Mouse (Mus musculus): ENCODE data around the gene Slc34a1.

Slc34a1 gene

DNA sequence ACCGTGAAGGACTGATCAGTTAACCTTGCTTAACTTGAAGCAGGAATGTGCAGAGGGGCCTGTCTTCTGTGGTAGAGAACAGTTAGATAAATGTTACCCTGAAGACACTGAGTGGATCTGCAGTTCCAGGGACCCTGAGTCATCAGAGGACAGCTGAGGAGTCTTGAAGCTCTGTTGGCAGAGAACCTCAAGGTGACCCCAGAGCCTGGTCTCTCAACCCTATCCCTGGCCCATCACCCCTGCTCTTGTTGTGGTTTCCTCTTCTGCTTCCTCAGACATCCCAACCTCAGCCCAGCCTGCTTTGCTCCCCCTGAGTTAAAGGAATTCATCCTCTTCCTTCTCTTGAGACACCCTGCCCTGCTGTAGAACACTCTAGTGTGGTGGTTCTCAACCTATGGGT, at the start of gene Slc34a1:
Slc34a1 (plus strand) TSS at position 100 of the 400 bp plus-strand sequence.
- no peak for DNase-seq (ENCODE audit: low read depth, low spot score)

DNA sequence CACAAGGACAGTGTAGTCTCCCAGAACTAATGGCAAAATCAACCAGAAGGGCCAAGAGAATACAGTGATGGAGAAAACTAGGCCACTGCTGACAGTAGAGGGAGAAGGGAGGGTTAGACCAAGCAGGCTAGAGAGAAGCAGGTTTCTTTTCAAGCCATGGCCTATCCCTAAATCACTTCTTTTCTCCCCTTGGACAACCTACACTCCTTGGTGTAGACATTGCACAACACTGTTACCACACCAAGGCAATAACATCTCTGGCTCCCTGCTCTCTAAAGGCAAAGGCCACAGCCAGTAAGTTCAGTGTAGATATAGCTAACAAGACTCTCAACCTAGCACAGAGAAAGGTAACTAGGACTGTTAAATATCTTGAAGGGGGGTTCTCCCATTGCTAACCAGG, 36.8 kb upstream of the Slc34a1 start:
- no peak for DNase-seq (ENCODE audit: low read depth, low spot score)

DNA sequence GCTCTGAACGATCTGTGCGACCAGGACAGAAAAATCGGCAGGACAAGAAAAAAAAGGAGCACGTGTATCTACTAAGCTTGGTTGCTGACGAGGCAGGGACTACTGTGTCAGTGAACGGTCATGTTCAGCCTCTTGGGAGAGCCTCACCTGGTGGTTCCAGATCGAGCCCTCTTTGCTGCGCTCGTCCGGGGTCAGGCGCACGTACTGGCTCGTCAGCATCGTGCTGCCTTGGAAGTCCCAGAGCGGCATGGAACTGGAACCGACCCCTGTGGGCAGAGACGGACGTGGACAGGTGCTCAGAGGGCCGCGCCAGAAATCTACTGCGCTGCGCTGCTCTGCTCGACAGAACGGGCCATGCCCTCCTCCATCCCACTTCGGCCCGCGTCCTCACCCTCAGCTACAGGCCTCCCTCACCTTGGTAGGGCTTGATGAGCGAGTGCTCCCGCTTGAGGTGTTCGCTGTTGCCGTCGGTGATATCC, 36.0 kb upstream of the Slc34a1 start:
- no peak for DNase-seq (ENCODE audit: low read depth, low spot score)

DNA sequence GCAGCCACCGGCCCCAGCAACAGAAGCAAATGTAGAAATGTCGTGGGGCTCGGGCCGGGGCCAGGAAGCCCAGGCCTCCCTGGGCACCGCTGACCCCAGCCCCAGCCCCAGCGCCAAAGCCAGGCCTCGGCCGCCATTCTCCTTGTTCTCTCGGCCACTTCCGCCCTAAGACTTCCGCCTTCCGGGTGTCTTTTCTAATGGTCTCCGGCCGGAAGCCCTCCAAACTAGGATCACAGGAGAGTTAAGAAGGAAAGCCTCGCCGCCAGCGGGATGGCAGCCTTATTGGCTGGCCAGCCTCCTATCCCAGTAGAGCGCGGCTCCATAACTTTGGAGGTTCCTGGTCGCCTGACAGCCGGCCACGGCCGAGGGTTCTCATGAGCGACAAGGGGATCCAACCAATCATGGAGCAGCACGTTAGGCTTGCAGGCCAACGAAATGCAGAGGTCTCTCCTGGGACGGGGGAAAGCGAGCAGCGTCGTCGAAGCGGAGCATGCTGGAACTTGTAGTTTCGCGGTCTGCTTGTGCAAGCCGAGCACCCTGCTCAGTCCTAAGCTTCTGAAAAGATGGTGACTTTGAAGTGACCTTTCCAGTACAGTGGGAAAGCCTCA, 35.4 kb upstream of the Slc34a1 start, which contains the start of gene Lman2:
Lman2 (minus strand) TSS at position 331 of the 608 bp plus-strand sequence.
- DNase-seq (ENCODE audit: low read depth, low spot score) = peak; percentile 99

DNA sequence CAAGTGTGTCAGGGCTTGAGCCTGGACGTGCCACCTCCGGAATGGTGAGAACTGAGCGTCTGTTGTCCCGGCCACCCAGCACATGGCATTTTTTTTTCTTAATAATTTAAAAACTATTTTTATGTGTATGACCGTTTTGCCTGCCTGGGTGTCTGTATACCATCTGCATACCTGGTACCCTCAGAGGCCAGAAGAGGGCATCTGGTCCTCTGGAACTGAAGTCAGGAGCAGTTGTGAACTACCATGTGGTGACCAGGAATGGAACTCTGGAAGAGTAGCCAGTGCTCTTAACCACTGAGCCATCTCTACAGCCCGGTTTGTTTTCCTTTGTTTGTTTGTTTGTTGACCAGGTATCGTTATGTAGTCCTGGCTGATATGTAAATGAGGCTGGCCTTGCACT, 29.6 kb upstream of the Slc34a1 start:
- DNase-seq (ENCODE audit: low read depth, low spot score) = no peak

DNA sequence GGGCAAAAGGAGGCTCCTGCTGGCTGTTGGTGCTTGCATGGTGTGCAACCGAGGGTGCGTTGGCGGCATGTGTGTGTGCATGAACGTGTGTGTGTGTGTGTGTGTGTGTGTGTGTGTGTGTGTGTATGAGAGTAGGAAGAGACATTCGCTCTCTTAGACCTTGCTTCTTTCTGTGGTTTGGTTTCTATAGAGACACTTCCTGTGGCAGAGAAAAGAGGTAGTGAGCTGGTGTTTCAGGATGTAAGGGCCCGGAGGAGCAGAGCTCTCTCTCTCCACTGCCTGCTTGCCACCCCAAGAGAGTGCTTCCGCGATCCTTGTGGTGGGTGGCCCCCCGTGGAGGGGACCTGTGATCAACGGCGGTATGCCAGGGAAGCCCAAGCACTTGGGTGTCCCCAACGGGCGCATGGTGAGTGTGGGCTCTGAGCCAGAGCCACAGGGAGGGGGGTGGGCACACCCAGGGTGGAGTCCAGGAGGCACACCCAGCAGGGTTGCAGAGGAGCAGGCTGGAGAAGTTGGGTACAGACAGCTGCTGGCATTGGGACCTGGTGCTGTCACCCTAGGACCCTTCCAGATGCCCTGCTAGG, 28.4 kb upstream of the Slc34a1 start, which contains the start of gene Rgs14:
Rgs14 (plus strand) TSS at position 202 of the 584 bp plus-strand sequence.
- DNase-seq (ENCODE audit: low read depth, low spot score) = peak; percentile 69

DNA sequence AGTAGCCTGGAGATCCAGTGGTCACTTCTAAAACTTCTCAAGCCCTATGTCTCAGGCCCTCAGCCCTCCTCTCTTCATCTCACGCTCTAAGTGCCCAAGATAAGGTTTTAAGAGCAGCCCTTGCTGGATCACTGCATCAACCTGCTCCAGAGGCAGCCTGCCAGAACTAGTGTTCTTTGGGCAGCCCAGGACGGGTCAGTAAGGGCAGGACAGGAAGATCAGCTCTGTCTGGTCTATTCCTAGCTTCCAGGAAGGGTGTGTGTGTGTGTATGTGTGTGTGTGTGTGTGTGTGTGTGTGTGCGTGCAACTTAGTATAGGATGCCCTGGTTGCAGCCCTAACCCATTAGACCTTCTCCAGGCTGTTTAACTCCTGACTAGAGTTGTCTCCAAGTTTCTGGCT, 27.8 kb upstream of the Slc34a1 start:
- DNase-seq (ENCODE audit: low read depth, low spot score) = no peak

DNA sequence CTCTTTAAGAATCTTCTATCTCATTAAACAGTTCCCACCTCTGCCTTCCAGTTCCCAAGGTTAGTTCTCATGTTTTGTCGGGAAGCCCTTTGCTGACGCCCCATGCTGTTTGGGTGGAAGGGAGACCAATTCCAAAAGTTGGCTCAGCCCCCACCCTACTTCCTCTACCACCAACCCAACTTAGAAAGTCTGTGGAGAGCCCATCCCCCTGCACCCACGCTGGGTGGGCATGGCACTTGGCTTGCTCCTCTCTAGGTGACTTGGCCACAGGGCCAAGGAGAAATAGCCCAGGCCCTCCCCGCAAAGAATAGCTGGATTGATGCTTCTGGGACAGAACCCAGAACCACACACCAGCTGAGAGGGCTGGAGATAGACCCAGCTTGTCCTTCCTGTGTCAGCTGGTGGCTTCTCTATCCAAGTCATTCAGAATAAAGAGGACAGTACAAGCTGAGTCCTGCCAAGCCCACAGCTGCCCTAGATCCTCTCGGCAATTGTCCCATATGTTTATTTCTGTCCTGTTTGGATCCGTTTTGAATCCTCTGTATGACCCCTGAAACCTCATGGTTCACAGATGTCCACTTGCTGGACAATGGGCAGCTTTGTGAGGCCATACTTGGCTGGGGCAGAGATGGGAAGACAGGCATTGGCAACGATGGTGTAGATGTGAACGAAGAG, 26.8 kb upstream of the Slc34a1 start:
- peak; percentile 84 for DNase-seq (ENCODE audit: low read depth, low spot score)

DNA sequence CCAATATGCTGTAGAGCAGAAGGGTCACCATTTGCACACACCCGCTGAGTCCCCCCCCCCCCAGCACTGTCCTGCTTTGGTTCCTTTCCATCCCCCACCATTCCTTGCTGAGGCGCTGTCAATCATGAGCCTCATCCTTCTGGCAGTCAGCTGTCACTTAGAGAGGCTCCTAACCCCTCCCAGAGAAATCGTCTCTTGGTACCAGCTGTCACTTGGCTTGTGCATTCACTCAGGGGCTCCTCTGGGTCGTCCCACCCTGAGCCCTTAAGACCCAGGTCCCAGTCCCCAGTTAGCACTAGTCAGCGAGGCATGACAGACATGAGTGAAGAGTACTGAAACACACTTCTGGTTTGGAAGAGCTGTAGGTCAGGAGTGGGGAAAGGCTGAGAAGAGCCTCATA, 26.2 kb upstream of the Slc34a1 start:
- DNase-seq (ENCODE audit: low read depth, low spot score) = no peak

DNA sequence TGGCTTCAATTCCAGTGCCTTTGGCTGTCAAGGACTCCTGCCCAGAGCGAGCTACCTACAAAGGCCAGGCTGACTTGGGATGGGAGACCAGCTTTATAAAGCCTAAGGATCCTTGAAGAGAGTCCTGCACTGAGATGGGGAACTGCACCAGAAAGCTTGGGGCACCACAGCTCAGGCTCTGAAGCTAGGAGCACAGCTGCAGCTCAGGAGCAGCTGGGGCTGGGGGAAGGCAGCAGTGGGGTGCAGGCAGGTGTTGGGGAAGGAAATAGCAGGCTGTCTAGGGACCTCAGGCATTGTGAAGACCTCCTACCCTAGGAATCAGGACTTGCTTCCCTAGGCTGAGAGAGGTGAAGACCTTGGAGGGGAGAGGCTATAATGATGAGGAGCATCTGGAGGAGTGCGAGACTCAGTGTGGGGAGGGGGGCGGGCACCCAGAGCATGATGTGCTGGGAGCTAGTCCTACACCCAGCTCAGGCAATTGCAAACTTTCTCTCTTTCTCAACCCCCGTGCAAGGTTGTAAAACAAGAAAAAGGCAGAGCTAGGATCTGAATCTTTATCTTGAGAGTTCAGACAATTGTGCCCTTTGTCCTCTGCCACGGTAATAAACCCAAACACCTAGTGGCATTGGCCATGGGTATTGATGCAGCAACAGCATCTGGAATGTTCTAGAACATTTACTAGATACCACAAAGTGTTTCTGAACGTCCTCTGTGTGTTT, 23.6 kb upstream of the Slc34a1 start:
- DNase-seq (ENCODE audit: low read depth, low spot score) = no peak

DNA sequence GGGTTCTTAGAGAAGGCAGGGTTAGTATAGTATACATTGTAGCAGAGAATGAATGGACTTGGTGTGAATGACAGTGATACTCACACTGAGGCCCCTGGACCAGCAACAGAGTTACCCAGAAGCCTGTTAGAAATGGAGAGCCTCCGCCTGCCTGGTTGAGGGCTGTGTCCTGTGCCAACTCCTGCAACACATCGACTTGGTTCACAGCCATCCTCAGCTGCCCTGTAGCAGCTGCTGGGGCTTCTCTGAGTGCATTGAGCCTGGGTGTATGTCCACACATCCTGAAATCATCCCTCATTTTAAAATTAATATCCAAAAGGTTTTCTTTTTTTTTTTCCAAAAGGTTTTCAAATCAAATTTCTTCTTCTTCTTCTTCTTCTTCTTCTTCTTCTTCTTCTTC, 22.1 kb upstream of the Slc34a1 start:
- DNase-seq (ENCODE audit: low read depth, low spot score) = no peak

DNA sequence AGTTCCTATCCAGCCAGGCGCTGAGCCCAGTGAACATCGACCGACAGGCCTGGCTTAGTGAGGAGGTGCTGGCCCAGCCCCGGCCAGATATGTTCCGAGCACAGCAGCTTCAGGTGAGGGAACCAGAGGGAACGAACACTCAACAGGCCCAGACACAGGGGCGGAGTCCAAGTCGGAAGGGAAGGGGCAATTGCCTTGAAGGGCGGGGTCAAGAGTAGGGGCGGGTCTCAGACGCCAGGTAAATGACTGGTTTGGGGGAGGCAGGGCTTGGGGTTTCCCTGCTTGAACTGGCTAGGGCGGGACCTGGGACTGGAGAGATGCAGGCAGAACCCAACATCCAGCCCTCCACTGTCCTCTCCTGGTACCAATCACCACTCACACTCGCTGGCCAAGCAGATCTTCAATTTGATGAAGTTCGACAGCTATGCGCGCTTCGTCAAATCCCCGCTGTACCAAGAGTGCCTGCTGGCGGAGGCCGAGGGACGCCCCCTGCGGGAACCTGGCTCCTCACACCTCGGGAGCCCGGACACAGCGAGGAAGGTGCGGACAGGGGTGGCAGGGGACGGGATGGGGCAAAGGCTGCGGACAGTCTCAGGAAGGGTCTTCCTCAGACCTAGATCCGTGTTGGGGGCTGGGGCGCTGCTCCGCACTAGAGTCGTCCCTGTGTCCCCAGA, 18.9 kb upstream of the Slc34a1 start:
- no peak for DNase-seq (ENCODE audit: low read depth, low spot score)

DNA sequence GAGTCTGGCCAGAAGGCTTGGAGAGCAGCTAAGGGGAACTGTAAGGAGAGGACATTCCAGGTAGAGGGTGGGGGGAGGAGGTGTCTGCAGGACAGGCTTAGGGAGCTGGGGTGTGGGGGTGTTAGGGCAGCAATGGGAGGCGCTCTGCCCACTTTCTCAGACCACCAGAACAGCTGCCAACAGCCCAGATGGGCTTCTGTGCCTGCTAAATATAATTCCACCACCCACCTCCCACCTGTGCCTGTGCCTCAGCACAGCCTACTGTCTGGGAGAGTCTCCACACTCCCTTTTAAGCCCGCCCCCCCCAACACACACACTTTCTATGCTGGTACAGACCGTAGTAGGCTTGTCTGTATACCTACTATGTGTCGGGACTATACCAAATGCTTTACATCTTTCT, 16.2 kb upstream of the Slc34a1 start:
- peak; percentile 84 for DNase-seq (ENCODE audit: low read depth, low spot score)

DNA sequence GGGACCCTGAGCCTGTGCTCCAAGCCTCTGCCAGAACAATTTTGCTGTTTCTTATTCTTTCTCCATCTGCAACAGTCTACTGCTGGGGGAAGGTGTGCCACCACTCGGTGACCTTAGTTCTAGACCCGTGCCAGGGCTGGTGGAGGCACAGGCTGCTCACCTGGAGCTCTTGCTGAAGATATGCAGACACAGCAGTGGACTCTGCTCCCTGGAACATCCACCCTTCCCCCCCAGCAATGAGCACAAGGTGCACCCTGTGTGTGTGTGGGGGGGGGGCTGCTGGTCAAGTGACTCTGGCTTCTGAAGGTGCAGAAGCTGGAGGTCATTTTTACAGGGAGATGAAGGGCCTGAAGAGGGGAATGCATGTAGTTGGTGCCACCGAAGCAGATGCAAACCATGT, 7.3 kb upstream of the Slc34a1 start:
- no peak for DNase-seq (ENCODE audit: low read depth, low spot score)

DNA sequence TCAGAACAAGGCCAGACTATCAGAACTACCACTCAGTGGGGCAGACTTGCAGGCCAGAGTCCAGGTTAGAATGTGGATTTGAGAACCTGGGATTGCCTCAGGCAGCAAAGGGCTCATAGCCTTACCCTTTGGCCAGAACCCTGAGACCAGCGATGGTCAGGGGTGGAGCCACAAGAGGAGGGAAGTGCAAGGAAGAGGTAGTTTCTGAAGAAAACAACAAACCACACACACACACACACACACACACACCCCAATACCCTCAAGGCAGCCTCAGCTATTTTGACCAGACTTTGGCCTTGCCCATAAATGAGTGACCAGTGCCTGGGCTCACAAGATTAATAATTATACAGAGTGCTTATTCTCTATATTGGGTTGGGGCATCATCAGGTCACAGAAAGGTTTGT, 6.4 kb upstream of the Slc34a1 start:
- DNase-seq (ENCODE audit: low read depth, low spot score) = no peak

DNA sequence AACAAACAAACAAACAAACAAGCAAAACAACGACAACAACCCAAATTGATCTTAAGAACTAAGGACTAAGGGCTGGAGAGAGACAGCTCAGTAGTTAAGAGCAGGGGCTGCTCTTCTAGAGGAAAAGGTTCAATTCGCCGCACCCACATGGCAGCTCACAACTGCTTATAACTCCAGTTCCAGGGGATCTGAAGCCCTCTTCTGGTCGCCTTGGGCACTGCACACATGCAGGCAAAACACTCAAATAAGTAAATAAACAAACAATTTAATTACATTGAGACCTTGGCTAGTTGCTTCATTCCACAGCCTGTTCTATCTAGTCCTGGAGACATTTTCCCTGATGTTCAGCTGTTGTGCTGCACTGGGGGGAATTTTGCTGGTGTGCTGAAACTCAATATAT, 5.1 kb upstream of the Slc34a1 start:
- DNase-seq (ENCODE audit: low read depth, low spot score) = no peak

DNA sequence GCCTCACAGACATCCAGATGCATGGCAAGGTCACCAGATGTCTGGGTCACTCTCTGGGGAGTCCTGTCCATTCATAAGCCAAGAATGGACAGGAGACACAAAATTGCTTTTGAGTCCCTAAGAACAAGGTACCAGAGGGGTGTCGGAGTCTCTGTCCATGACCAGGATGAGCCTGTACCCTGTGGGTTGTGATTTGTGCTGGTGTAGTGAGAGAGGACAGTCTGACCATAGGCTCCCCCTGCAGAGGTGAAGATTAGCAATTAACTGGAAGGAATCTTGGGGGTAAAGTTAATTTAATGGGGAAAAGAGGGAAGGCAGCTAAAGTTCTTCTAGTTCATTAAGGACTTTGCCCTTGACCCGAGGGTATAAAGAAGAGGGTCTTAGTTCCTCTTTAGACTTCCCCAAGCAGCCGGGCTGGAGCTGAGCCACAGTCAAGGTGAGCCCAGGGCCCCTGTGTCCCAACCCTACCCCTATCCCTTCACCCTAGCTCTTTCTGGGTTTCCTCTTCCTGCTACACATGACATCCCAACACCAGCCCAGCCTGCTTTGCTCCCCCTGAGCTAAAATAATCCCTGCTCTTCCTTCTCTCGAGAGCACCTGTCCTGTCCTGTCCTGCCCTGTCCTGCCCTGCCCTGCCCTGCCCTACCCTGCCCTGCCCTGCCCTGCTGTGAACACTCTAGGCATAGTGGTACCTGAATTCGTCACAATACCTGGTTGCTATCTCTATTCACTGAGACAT, 1.5 kb downstream of the Slc34a1 start:
- DNase-seq (ENCODE audit: low read depth, low spot score) = no peak

DNA sequence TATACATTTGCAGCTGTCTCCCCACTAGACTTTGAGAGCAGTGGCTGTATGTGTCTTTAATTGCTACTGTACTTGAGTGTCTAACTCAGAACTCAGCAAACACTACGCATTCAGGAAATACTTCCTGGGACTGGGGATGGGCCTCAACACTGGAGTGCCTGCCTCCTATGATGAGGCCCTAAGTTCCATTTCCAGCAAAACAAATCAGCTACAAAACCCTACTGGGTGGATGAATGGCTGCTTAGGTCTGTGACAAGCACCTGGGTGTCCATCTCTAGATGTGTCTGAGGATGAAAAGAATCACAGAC, 2.0 kb downstream of the Slc34a1 start:
- DNase-seq (ENCODE audit: low read depth, low spot score) = no peak

DNA sequence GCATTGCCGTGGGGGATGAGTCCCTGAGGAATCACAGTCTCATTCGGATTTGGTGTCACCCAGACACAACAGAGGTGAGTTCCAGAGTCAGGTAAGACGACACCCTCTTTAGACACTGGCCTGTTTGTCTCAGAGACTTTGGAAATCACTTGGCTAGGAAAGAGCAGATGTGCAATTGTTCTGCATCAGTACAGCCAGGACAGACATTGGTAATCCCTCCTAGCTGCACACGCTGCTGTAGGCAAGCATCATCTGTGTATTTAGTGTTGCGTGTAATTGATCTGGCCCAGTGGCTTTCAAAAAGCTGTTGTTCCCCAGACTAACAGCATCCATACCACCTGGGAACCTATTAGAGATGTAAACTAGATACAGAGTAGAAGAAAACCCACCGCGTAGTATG, 5.3 kb downstream of the Slc34a1 start:
- DNase-seq (ENCODE audit: low read depth, low spot score) = no peak

DNA sequence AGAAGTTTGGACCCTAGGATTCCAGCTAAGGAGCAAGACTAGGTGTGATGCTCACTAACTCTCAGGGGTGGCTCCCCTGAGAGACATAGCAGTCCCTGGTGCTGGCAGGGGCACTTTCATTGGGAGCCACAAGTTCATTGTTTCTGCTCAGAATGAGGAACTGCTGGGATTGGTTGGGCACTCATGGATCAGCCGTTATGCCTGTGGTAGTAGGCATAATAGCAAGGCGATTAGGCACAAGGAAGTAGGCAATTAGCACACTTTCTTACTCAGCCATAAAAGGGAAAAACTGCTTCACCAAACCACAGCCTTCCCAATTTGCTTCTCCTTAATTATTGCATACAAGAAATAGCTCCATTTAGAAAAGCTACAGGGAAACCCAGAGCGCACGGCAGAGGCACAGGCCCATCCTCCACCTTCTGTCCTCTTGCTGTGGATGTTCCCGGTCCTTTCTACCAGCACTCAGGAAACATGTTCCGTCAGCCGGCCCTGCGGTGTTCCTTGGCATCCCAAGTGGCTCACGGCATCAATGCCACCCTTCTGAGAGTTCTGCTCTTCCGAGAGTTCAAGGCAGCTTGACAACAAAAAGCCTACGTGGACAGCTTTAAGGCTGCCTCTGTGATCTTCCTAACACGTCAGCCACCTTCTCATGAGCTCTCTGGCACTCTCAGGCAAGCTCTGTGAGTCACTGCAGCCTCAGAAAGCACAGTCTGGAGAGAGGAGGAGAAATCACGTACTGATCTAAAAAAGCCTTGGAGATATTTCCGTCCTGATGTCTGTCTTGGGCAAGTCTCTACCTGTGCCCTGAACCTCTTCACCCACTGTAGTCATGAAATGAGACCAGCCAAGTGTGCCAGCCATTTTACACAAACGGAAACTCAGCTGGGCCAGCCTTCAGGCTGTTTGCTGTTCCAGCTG, 6.2 kb downstream of the Slc34a1 start:
- peak; percentile 82 for DNase-seq (ENCODE audit: low read depth, low spot score)
